Mouse (Mus musculus) T-helper 2 cell (primary cell): ENCODE results near the gene Drc7.

Source experiments
- in situ Hi-C: fragments of 300-600 bp; cut with MboI, MseI; formaldehyde crosslinking; loops from one replicate; pipeline ENCODE4 v1.15.1; 2025; ENCODE audit warnings: high pct_unique_total_duplicates

Gene Drc7

DNA sequence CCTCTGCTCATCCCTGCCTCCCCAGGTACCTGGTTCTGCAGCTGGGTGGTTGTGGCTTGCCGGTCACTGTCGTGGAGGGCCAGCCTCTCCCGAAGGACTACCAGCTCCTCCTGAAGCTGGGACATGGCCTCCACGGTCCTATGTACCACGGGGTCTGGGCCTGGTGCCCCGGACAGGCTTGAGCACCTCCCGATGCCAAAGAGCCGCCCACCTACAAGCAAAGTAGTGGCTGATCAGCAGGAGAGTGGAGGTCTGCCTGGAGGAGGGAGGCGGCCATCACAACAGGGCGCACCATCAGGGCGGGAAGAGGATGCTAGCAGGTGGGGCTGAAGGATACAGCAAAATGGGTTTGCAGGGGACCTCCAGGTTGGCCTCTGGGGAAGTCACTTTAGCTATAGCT is 71.6 kb downstream of the Drc7 start:
- in situ Hi-C loops, result no loop called here

- in situ Hi-C loops, result no loop called here
These were observed 72.8 kb downstream of the Drc7 start for GRCm38 (mm10) chr8:95127658-95128057.
